Mouse (Mus musculus): Measurements from ENCODE around the gene Tmem202. TPM values are rescaled to one million over a fixed set of nuclear protein-coding genes. Genes with fewer than 3 reads are reported as not detected.

Gene Tmem202
- not detected for polyA plus RNA-seq (2017; shearing (Covaris generic))

DNA sequence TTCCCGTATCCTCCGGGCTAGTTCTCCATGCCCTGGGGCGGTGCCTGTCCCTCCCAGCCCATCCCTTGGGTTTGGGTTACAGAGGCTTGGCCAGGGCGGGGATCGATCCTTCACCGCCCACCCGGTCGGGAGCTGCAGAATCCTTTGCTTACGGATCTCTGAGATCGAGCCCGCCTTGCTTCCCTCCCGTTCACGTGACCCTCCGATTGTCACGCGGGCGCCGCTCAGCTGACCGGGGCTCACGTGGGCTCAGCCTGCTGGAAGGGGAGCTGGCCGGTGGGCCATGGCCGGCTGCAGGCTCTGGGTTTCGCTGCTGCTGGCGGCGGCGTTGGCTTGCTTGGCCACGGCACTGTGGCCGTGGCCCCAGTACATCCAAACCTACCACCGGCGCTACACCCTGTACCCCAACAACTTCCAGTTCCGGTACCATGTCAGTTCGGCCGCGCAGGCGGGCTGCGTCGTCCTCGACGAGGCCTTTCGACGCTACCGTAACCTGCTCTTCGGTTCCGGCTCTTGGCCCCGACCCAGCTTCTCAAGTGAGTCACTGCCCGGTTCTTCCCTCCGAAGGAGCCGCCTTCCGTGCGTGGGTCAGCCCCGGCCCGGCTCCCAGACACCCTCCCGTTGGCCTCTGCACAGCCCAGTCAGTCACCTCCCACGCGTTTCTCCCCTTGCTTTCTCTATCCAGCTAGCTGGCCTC, at the start of gene Tmem202, which contains the start of gene Hexa:
Gene Tmem202 (minus strand): TSS at position 407 of the 697 bp plus-strand sequence.
Gene Hexa (plus strand): TSS at position 100 of the 697 bp plus-strand sequence.
- peak; percentile 81 for ATAC-seq

DNA sequence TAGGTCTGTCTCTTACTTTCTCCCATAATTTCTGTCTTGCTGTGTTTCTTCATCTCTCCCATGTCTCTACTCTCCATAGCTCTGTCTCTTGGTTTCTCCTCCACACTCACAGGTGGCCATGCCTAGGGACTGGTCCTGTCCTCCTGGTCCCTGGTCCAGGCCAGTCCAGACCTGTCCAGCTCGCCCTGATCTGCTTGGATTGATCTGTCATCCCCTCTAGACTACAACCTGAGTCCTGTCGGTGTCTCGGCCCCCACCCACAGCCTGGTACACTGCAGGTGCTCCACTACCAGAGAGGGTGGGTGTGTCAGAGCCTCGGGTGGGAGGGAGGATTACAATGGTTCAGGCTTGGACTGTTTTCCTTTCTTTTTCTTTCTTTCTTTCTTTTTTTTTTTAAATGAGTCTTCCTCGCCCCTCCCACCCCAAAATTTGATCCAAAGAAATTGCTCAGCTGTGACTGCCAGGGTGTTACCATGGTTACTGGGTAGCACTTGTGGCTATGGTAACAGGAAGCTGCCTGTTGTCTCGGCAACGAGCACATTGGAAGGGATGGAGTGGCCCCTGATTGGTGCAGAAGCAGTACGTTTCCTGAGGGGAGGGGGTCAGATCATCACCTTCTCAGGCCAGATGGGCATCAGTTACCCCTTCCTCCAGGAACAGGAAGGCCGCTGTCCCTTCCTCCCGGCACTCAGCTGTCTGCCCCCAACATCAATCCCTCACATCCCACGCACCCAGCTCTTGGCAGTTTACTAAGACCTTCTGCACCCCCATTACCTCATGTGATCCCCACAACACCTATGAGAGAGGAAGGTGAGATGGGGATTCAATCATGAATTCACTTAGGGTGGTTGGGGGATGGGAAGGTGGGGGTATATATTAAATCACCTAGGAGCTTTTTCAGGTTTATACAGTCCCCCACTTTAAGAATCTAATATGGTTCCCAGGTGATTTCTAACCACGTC, 49.3 kb upstream of the Tmem202 start:
- ATAC-seq, result no peak

DNA sequence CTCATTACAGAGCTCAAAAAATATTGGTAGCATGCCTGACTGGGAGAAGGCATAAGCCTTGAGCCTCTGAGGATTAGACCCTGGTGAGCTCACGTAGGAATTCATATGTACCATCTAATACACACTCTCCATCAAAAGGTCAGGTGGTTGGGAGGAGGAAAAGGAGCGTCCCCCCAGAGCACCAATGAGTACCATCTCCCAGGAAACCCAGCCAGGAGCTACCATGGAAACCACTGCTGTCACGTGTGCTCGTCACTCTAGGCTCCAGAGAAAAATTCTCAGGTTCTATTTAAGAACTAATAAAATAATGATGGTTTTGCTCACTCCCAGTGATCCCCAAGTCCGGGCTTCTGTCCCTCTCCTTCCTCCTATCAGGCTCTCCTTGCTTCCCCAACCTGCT, 48.6 kb upstream of the Tmem202 start:
- ATAC-seq, result no peak

DNA sequence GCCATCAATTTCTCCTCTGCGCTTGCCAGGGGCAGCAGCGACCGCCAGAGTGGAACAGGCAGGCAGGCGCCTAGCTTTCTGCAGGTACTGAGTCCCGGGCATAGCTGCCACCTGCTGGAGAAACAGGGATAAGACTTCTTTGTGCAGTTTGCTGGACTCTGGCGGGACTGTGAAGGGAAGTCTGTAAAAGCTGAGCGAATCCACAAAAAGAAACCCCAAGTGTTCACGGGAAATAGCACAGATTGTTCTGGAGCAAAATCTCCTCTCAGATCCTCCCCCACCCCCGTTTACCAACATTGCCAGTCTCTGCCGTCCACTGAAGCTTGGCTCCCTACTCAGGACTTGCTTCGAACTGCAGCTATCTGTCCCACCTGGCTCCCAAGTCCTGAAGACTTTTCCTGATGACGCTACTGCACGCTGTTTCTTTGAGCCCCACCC, 45.2 kb upstream of the Tmem202 start:
- no peak for ATAC-seq

DNA sequence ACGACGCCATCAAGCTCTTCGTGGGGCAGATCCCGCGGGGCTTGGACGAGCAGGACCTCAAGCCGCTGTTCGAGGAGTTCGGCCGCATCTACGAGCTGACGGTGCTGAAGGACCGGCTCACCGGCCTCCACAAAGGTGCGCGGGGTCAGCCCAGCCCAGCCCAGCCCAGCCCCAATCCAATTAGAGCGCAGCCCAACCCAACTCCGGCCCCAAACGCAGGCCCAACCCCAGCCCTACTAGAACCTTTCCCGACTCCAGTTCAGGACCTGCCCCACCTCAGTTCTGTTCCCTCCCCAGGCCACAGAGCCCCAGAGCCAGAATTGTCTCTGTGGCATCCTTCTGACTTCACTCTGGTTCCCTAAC, 38.8 kb upstream of the Tmem202 start:
- no peak for ATAC-seq

DNA sequence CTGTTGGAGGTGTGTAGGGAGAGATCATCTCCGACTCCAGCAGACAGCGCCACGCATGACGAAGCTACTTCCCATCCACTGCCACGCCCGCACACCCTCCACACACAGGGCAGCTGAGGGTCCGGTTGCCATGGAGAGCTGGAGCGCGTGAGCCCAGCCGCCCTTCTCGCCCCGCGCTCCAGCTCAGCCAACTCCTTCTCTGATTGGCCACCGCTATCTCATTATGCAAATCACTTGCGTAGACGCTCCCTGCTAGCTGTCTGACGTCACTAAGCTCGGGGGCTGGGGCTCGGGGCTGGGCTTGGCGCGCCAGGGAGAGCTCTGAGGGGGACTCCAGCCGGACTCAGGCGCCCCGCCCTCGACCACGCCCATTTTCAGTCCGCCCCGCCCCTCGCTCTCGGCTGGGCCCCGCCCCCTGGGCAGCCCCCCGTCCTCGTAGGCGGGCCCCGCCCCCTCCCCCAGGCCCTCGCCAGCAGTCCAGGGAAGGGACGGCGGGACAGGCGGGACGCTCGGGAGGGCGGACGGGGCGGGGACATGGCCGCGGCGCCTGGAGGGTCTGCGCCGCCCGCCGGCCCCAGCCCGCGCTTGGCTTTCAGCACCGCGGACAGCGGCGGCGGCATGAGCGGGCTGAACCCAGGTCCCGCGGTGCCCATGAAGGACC, 38.3 kb upstream of the Tmem202 start, which contains the start of gene Celf6:
Gene Celf6 (plus strand): TSS at position 74 of the 661 bp plus-strand sequence.
- peak; percentile 57 for ATAC-seq

DNA sequence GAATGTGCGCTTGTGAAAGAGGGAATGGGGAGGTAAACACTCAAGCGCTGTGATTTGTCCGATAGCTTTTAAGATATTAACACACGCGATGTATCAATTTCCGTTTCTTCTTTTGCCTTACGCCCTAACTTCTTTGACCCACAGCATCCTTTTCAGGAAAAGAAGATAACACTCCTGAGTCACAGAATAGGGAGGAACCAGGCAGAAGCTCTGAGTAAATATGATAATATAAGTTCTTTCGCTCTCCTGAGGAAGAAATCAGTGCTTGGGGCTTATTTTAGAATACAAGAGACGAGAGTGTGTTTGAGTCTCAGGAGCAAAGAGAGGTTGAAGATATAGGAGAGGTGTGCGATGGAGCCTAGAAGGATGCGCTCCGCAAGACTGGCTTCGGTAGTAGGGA, 37.8 kb upstream of the Tmem202 start:
- ATAC-seq, result no peak

DNA sequence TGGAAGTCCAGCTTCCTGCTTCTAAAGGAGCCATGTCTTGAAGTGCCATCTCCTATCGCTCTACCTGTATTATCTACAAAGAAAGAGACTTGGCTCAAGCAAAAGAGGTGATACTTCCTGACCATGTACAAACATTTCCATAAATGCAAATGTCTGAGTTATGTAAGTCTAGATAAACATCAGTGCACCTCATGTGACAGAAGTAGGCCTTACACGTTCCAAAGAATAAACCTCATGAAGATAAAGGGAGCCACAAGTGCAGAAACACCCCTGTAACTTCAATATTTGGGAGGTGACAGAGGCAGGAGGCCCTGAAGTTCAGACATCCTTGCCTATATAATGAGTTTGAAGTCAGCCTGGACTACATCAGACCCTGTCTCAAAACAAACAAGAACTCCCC, 32.2 kb upstream of the Tmem202 start:
- no peak for ATAC-seq

DNA sequence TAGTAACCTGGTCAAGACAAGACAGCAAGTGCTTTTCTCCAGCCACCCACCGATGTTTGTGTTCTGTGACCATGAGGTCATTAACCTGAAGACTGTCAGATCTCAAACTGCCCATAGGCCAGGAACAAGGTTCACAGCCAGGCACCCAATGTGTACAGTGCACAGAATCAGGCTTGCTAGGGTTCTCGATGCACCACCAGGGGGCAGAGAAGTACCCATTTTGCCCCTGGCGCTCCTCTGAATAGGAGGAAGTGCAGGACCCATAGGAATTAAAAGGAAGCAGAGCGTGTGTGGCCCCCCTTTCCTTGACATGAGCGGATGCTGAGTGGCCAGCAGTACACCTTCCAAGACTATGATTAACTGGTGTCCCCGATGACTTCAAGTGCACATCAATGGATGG, 27.5 kb upstream of the Tmem202 start:
- peak; percentile 32 for ATAC-seq

DNA sequence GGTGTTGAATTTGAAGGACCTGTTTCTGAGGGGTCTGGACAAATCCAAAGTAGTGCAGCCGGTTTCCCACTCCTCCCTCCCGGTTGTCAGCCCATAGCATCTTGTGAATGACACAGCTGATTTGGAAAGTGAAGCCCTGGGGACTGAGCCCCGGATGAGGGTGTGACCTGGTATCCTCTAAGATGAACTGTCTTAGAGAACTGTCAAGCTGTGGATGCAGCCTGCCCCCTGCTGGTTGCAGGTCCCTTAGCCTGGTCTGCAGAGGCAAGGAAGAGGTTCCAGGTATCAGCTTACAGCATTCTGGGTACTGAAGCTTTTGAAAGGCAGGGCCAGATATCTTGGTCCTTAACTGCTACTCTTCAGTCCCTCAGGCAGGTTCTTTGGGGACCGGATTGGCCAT, 26.0 kb upstream of the Tmem202 start:
- no peak for ATAC-seq

DNA sequence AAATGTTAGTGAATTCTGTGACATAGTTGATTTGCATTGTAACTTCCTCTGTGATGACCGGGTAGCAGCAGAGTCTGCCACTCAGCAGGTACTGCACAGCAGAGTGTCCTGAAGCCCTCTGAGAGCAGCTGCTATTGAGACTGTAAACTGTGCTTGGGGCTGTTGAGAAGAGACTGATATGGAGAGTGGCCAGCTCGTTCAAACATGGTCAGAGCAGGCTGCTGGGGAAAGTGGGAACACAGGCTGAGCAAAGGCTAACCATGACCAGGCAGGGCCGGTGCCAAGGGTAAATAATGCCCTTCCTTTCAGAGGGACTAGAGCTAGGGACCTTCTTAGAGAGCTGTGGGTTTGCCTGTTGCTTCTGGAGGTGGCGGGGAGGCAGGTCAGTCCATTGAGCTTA, 14.1 kb upstream of the Tmem202 start:
- ATAC-seq, result no peak

DNA sequence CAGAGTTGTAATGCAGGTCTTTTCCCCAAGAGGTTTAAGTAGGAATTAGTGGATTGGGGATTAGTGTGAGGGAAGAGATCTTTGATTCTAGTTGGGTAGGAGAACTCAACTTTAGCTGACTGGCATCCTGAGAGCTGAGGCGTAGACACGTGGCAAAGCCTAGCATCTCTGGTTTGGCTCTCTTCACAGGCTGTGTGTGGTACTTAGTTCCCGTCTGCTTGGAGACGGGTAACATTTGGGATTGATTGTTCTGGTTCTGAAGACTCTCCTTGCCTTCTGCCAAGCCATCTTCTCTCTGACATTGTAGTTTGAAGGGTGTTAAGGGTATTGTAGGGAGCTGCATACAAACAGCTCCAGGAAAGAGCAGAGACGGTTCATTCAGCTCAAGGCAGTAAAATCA, 13.0 kb upstream of the Tmem202 start:
- ATAC-seq, result no peak

DNA sequence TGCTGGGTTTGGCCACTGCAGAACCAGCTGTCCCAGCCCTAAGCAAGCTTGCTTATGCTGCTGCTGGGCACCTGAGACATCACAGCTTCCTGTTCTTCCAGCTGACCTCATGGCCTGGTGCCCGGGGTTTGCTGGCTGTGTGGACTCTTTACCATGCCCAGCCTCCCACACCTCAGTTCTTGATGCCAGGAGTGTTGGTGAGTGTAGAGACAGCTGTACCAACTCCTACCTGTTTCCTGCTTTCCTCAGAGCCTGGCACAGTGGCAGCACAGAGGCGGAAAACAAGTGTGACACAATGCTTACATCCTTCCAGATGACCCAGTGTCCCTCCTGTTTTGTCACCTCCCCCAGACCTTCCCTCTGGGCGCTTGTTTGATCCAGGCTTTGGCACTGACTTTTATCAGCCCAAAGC, 12.0 kb upstream of the Tmem202 start:
- ATAC-seq, result no peak

DNA sequence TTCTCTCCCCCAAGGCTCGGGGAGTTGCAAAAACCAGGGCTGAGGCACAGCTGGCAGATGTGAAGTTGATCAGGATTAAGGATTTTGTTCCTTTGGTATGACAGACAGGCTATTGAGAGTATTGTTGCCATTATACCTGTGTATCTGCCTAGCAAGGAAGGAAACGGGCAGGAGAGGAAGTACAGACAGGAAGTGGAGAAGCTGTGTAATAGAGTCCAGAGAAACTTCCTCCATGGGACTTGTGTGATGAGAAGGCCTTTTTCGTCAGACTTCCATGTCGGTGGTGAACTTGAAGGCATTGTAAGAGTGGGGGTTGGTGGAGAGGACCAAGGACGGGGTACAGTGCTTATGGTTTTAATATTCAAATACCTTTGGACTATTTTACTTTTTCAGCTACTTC, 11.4 kb upstream of the Tmem202 start:
- ATAC-seq, result no peak

DNA sequence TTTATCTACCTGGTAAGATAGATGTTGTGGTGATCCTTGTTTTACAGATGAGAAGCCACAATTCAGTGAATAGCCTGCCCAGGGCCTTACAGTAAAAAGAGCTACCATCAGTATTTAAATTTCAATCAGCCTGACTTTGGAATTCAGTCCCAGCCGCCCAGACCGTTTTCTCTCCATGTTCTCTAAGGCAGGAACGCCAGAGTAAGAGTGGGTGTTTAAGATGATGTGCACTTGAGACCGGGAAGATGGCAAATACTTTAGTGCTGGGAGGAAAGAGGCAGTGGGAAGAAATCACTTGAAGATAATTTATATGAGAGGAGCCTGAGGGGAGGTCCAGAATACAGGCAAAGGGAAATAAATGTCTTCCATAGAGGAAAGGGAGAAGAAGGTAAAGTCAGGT, 10.4 kb upstream of the Tmem202 start:
- no peak for ATAC-seq

DNA sequence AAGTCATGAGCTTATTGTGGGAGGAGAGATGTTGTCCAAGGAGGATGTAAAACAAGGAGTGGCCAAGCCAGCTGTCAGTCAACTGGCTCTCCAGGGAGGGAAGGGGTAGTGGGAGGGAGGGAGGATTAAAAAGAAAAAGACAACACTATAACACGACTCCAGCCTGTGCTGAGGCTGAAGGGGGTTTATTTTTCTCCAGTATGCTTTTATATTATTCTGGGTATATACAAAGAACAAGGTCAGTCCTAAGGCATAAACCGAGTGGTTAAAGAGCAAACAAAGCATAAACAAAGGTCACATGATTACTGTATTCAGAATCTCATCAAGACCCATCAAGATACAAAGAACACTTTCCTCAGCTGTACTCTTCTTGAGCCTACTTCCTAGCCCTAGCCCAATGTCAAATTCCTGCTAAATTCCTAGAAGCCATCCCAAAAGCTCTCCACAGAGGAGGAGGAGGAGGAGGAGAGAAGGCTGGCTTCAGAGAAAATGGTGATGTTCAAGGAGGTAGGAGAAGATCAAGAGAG, 9.4 kb upstream of the Tmem202 start:
- no peak for ATAC-seq

DNA sequence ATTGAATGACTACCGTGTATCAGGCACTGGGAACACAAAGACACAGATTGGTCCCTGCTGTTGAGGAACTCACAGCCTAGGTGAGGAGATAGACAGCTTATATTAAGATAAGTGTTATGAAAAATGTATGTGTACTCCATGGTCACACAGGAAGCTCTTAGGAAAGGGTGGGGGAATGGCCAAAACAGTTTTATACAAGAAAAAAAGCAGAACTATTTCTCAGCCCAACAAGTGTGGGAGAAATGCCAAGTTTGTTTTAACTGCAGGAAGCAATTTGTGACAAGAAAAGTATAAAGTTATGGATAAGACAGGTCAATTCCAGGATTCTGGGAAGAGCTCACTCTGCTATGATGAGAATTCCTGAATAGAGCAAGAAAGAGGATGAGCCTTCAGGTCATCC, 8.2 kb upstream of the Tmem202 start:
- no peak for ATAC-seq

DNA sequence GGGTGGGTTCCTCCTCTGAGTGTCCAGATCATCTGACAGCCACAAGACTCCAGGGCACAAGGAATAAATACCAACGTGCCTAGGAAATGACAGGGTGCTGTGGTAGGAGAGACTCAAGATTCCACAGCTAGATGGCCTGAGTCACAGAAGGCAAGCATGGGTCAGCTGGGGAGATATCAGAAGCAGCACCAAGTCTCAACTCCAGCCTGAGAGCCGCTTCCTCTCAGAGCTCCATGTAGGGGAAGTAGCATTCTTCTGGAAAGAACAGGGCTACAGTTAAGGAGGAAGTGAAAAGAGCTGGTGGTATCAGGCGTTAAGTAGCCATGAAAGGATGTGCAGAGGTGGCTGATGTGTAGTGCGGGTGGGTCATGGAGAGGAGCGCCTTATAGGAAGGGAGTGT, 5.1 kb upstream of the Tmem202 start:
- no peak for ATAC-seq

DNA sequence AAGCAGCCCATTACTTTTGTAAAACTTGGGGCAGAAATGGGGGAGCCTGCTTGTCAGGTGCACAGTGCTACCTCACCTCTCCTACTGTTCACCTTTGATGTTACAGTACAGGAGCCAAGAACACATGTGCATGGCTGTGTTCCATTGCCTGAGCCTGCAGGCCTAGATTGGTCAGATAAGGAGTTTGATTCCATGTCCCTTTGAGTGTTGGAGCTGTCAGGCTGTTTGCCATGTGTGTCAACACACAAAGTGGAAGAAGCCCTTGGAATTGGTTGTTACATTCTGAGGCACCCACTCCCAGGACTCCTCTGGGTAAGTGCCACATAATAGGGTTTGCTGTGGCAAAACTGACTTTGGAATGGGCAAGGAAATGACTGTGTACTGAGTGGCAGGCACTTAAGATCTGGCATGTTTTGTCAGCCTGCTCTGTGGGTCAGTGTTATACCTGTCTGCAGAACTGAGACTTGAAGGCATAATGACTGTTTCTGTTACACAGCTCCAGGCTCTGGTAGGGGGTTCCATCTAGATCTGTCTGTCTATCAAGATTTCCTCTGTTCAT, 3.2 kb upstream of the Tmem202 start:
- ATAC-seq, result no peak

DNA sequence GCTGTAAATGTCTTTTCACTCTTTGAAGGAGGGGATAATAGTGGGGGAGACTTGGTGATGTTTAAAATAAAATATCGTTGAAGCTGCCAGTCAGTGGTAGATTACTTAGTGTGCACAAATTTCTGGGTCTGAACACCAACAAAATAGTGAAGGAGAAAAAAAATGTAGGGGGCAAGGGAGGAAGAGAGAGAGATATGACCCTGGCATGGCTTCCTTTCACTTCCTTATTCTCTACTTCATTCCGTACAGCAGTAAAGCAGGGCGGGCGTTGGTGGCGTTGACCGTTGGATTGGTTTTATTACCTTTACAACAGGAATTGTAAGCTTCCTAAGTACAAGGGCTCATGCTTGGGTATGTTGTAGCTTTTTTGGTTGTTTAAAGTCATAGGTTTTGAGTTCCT, 2.0 kb upstream of the Tmem202 start:
- ATAC-seq, result no peak

DNA sequence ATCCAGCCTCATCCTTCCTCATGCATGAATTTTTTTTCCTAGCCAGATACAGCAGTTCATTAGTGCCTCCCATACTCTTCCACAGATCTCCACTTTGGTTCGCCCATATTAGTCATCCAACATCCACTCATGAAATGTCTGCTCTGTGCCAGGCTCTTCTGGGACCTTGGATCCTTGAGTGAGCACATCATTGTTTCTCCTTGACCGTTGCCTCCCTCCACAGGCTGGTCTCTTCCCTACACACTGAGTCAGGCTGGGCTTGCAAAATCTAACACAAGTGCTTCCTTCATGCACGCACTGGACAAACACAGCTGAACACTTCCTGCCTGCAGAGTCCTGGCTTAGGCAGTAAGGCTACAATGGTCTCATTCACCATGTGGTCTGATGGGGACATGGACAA, 2.0 kb downstream of the Tmem202 start:
- ATAC-seq, result no peak

DNA sequence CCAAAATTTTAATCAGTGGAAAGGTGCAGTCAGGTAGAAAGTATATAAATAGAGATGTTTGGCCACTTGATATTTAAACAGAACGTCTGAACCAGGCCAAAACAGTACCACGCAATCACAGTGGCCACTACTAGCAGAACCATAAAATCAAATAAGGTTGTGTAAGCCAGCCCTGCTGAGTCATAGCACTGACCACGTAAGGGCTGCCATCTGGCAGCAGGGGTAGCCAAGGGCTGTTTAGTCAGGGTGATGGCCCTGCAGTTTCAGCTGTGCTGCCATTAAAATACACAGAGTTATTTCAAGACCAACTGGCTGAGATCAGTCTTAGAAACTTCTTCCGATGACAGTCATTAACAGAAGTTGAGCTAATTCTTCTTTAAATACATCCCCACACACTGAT, 5.8 kb downstream of the Tmem202 start:
- ATAC-seq, result no peak

DNA sequence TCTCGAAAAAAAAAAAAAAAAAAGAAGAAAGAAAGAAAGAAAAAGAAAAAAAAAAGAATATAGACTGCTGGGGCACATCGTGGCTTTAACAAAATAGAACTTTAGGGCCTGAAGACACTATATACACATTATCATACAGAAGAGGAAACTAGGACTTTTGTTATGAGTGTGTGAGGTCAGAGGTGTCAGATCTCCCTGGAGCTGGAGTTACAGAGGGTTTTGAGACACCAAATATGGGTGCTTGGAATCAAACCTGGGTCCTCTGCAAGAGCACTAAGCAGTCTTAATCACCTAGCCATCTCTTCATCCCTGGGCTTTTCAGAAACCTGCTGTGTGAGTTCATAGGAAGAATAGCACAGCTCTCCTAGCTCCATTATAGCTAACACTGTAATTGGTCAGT, 6.2 kb downstream of the Tmem202 start:
- no peak for ATAC-seq

Measured in activated CD4-positive, CD25-positive, alpha-beta regulatory T cell, adult 4 months (primary cell).